Mouse (Mus musculus) hindbrain, embryonic 15.5 days (tissue): ENCODE measurements at regions not wholly inside any gene's neighbourhood (a gene's known extent, or its start where the extent isn't known, plus 50 kb on each side); places are given as distances from the start of the nearest gene placed in this dataset.

Source experiments
- ATAC-seq: fragments of 200-750 bp; cut with Nextera tagmentation; 2 replicates; pipeline ENCODE4 v1.8.0; 2017; ENCODE audit warnings: low read depth, moderate number of reproducible peaks, moderate TSS enrichment; ENCODE audit not compliant: low FRiP score
- H3K27ac ChIP-seq: fragments of 300-500 bp; sonication (generic); replicated peaks from 2 replicates; pipeline ENCODE4 v1.5.1; 2015; ENCODE audit warnings: mild to moderate bottlenecking, inconsistent platforms
- H3K27me3 ChIP-seq: fragments of 300-500 bp; sonication (generic); 2 replicates; pipeline ENCODE4 v1.6.1; 2015; ENCODE audit warnings: control low read depth, inconsistent platforms
- H3K36me3 ChIP-seq: fragments of 300-500 bp; sonication (generic); 2 replicates; pipeline ENCODE4 v1.6.1; 2015; ENCODE audit warnings: control low read depth, inconsistent platforms
- H3K4me1 ChIP-seq: fragments of 300-500 bp; sonication (generic); replicated peaks from 2 replicates; pipeline ENCODE4 v1.6.1; 2015; ENCODE audit warnings: control low read depth, inconsistent platforms
- H3K4me2 ChIP-seq: fragments of 300-500 bp; sonication (generic); 2 replicates; pipeline ENCODE4 v1.6.1; 2015; ENCODE audit warnings: moderate library complexity, mild to moderate bottlenecking, inconsistent platforms
- H3K4me3 ChIP-seq: fragments of 300-500 bp; sonication (generic); 2 replicates; pipeline ENCODE4 v1.5.1; 2015; ENCODE audit warnings: mild to moderate bottlenecking, inconsistent platforms
- H3K9ac ChIP-seq: fragments of 300-500 bp; sonication (generic); 2 replicates; pipeline ENCODE4 v1.6.1; 2015; ENCODE audit warnings: inconsistent platforms
- H3K9me3 ChIP-seq: fragments of 300-500 bp; sonication (generic); 2 replicates; pipeline ENCODE4 v1.6.1; 2016; ENCODE audit warnings: control low read depth, inconsistent platforms
- WGBS: fragments of 180-500 bp; shearing (Covaris S2); methylation state at CpG from one replicate; pipeline ENCODE4 v1.1.7; 2015; 5-methylcytosine and 5-hydroxymethylcytosine counted together

DNA sequence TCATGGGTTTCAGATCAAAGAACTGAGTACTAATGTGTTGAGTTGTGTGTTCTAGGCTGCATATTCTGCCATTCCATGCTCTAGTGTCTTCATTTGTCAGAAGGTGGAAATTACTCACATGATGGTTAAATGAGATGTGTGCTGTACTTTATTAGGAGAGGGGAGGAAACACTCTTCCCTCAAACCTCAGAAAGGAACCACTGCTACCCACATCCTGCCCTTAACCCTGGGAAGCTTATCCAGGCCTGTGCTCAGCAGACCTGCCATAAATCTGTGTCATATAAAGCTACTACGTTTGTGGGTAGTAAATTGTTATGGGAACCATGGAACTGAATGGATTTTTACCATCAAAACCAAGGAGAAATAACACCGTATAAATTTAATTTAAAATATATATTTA, 166.7 kb upstream of the Bmp2 start:
- Histone ChIP-seq H3K9ac (no peak overlapping the region), H3K4me1 (no peaks in the 10 kb centered on the region), H3K36me3 (no peaks in the 10 kb centered on the region), H3K27me3 (no peaks in the 10 kb centered on the region), H3K4me2 (no peak overlapping the region), H3K27ac (no peak overlapping the region), H3K9me3 (no peaks in the 10 kb centered on the region), H3K4me3 (no peak overlapping the region)
- whole genome bisulfite sequencing: 85% methylated on average over 2 of the region's 2 CpGs
- ATAC-seq: no peak

DNA sequence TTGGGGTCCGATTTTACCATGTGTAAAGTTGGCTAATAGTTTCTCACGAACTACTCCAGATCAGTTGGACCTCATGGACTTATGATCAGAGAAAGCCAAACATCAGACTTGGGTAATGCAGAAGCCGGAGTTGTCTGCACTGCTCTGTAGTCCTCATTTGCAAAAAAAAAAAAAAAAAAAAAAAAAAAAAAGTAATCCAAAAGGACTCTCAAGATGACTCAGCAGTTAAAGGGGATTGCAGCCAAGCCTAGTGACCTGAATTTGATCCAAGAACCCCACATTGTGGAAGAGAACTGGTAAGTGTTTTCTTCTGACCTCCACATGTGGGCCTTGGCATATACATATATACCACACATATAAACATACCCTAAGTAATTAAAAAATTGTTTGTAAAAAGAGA, 164.6 kb upstream of the Bmp2 start:
- no peaks in the 10 kb centered on the region for H3K9me3 ChIP-seq
- H3K27me3 ChIP-seq: no peaks in the 10 kb centered on the region
- H3K4me2 ChIP-seq: no peak overlapping the region
- H3K4me3 ChIP-seq: no peak overlapping the region
- H3K36me3 ChIP-seq: no peaks in the 10 kb centered on the region
- H3K4me1 ChIP-seq: no peaks in the 10 kb centered on the region
- H3K9ac ChIP-seq: no peak overlapping the region
- H3K27ac ChIP-seq: no peak overlapping the region
- no peak for ATAC-seq
- 90% methylated on average over 3 of the region's 3 CpGs for WGBS

DNA sequence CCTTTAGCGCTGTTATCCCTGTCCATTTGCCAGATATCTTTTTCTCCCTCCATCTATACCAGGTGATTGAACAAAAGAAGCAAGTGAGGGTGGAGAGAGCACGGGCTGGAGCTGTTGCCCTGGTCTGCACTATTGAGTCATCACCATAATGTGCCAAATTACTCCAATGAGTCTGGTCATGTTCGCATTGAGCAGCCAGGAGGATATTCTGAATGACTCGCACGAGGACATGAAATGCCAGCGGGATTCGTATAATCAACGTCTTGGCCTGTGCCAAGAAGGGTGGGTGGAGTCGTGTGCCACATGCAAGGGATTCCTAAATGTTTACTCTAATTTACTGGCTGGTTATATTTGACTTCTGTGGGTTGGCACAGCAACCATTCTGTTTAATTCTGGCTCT, 159.7 kb upstream of the Bmp2 start:
- Histone ChIP-seq H3K27ac (no peak overlapping the region), H3K4me1 (no peaks in the 10 kb centered on the region), H3K27me3 (no peaks in the 10 kb centered on the region), H3K9me3 (no peaks in the 10 kb centered on the region), H3K4me3 (no peak overlapping the region), H3K36me3 (no peaks in the 10 kb centered on the region), H3K4me2 (no peak overlapping the region), H3K9ac (no peak overlapping the region)
- 79% methylated on average over 9 of the region's 9 CpGs for WGBS
- no peak for ATAC-seq

DNA sequence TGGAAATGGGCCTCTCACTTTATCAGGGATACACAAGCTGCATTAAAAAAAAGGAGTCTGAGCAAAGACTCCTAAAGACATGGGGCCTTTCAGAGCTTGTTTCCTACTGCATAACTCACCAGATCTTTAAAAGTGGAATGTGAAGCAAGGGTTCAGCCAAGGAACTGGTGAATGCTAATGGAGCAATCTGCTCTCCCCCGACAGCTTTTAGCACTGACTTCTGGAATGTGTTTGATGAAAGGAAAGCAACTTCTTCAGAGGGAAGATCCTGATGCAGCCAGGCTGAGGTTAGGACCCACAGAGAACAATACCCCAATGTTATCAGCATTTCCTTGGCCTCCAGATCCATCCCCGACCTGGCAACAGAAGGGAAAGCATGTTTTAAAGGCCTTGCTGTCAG, 154.4 kb upstream of the Bmp2 start:
- ATAC-seq: no peak
- H3K36me3 ChIP-seq: no peaks in the 10 kb centered on the region
- WGBS: 32% methylated on average over 2 of the region's 2 CpGs
- no peaks in the 10 kb centered on the region for H3K27me3 ChIP-seq
- no peak overlapping the region for H3K27ac ChIP-seq
- H3K4me3 ChIP-seq: no peak overlapping the region
- no peak overlapping the region for H3K9ac ChIP-seq
- H3K4me1 ChIP-seq: peaks cover 4% of the 10 kb centered on the region; the same call in 1 of the 2 replicates
- H3K4me2 ChIP-seq: no peak overlapping the region
- H3K9me3 ChIP-seq: no peaks in the 10 kb centered on the region

DNA sequence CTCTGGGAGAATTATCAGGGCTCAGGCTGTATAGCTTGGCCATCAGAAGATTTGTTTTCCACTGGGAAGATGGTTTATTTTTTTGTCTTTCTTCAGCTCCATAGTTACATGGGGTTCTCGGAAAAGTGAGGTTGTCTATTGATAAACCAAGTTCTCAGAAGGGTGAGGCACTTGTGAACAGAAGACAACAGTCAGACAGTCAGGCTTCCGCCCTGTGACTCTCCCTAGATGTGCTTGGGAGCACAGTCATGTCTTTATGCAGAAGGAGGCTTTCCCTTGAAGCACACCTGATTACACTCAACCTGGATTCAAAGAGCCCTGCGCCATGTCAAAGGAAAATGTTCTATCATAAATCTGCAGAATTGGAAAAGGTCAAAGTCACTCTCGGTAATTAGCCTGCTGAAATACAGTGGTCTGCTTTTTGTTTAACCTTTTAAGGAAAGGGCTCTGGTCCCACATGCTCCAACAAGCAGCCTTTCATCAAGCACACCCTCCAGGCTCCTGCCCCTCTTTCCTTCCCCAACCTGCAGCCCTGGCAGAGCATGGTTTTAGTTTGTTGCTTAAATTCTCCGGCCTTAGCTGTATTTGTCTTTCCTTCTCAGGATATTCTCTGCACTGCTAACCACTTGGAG, 152.8 kb upstream of the Bmp2 start:
- no peaks in the 10 kb centered on the region for H3K27me3 ChIP-seq
- no peaks in the 10 kb centered on the region for H3K9me3 ChIP-seq
- H3K4me1 ChIP-seq: peaks cover 4% of the 10 kb centered on the region; the same call in 1 of the 2 replicates
- ATAC-seq: no peak
- no peak overlapping the region for H3K9ac ChIP-seq
- no peak overlapping the region for H3K4me3 ChIP-seq
- H3K4me2 ChIP-seq: no peak overlapping the region
- no peaks in the 10 kb centered on the region for H3K36me3 ChIP-seq
- no peak overlapping the region for H3K27ac ChIP-seq
- 80% methylated on average over 5 of the region's 5 CpGs for WGBS

DNA sequence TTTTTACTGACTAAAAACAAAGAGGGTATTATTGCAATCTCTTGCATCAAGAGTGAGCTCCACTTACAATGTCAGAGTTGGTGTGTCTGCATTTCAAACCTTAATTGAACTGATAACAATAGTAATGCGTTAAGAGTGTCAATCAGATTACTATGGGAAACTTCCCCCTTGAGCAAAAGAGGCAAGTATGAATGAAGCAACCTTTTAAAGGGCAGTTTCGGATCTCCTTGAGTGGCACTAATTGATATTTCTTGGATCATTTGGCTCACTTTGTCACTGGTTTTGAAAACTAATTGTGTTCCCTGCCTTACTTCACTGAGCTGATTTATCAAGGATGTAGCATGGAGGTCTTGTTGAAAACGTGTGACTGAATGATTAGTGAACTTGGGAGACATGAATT, 151.0 kb upstream of the Bmp2 start:
- H3K9ac ChIP-seq: no peak overlapping the region
- no peak overlapping the region for H3K4me2 ChIP-seq
- ATAC-seq: no peak
- no peaks in the 10 kb centered on the region for H3K9me3 ChIP-seq
- 13% methylated on average over 3 of the region's 3 CpGs for WGBS
- peaks cover 4% of the 10 kb centered on the region; the same call in 1 of the 2 replicates for H3K4me1 ChIP-seq
- no peaks in the 10 kb centered on the region for H3K27me3 ChIP-seq
- H3K4me3 ChIP-seq: no peak overlapping the region
- H3K36me3 ChIP-seq: no peaks in the 10 kb centered on the region
- no peak overlapping the region for H3K27ac ChIP-seq

DNA sequence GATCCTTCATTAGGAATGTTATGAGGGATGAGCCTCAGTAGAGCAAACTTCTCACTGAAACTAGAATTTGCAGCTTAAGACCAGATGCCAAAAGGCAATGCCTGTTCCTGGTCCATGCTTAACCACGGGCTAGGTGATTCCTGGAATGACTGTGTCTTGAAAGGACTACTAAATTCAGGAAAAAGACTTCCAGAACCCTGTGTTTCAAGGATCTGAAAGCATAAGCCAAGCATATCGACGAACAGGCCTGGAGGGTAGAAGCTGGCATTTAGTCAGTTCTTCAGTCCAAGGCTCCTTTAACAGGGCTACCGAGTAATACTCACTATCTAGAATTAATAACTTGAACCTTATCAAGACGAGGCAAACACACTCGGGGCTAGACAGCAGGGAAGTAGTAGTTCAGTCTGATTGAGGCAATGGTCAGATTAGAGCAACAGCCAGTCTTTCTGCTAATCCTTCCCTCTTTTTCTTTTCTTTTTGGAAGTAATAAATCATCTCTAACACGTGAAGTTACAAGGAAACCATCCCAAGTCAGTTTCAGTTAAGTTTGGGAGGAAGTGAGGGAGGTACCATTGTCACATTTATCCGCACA, 134.9 kb upstream of the Bmp2 start:
- whole genome bisulfite sequencing: 82% methylated on average over 8 of the region's 8 CpGs
- ATAC-seq: no peak
- no peak overlapping the region for H3K4me2 ChIP-seq

DNA sequence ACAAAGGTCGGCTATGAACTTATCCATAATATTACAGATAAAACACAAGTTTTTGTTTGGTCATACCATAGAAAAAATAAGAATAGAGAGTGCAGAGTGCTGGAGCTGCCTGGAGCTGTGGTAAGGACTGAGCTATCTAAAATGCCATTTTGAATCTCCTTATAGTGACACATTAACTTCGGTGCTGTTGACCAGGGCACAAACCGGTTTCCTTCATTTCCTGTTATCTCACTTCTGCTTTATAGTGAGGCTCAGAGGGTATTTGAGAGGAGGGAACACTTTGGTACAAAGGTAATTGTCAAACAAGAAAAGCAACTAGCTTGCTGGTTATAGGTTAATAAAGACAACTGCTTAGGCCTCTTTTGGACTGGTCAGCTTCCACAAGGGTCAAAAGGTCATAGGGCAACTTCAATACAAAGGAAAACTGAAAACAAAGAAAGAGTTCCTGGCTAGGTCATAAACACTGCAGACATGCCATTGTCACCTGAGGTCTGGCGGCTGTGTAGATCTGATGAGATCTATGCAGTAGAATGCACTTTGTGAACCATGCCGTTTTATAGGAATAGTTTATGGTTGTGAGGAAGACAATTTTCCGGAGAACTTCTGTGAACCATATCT, 132.2 kb upstream of the Bmp2 start:
- WGBS: 59% methylated on average over 6 of the region's 6 CpGs
- Histone ChIP-seq H3K4me3 (no peak overlapping the region), H3K36me3 (no peaks in the 10 kb centered on the region), H3K9ac (no peak overlapping the region), H3K9me3 (no peaks in the 10 kb centered on the region), H3K4me2 (no peak overlapping the region), H3K4me1 (no peaks in the 10 kb centered on the region), H3K27ac (no peak overlapping the region), H3K27me3 (no peaks in the 10 kb centered on the region)
- no peak for ATAC-seq

More for the DNA sequence above, 134.9 kb upstream of the Bmp2 start:
- H3K4me1 ChIP-seq: no peaks in the 10 kb centered on the region
- H3K4me3 ChIP-seq: no peak overlapping the region
- H3K36me3 ChIP-seq: no peaks in the 10 kb centered on the region
- no peaks in the 10 kb centered on the region for H3K27me3 ChIP-seq
- no peak overlapping the region for H3K27ac ChIP-seq
- no peaks in the 10 kb centered on the region for H3K9me3 ChIP-seq
- H3K9ac ChIP-seq: no peak overlapping the region

DNA sequence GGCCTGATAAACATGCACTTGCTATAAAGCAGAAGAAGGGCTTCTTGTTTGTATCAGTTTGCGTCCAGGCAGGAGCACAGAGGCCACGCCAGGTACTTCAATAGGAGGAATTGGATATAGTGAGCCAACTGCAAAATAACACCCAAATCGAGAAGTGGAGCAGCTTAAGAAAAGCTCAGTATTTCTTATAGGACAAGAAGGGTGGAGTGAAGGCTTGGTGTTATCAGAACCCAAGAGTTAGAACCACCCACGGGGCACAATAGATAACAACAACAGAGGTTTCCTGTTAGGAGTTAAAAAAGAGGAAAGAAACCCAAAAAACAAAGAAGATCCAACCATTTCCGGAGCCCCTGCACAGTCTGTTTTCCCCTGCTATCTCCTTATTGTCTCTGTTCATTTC, 126.4 kb upstream of the Bmp2 start:
- Histone ChIP-seq H3K27ac (no peak overlapping the region), H3K4me2 (no peak overlapping the region), H3K4me1 (no peaks in the 10 kb centered on the region), H3K9me3 (no peaks in the 10 kb centered on the region), H3K27me3 (no peaks in the 10 kb centered on the region), H3K9ac (no peak overlapping the region), H3K36me3 (no peaks in the 10 kb centered on the region), H3K4me3 (no peak overlapping the region)
- no peak for ATAC-seq
- WGBS: 91% methylated on average over 5 of the region's 5 CpGs

DNA sequence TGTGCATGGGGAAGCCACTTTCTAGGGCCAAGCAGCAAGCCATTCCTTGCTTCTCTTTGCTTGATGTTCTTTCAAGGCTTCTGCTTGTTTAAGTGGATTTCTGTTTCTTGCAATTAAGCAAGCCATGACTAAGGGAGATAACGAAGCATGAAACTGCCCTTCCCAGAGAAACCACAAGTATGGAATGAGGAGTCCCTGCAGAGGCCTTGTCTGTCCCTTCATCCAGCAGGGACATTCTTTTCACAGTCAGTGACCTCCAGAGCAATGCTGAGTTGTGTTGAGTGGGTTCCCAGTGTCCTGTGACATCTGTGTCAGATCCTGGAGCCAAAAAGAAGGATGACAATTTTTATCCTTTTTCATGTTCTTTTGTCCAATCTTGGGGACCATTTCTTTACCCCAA, 124.9 kb upstream of the Bmp2 start:
- Histone ChIP-seq H3K4me2 (no peak overlapping the region), H3K27ac (no peak overlapping the region), H3K9me3 (no peaks in the 10 kb centered on the region), H3K36me3 (no peaks in the 10 kb centered on the region), H3K27me3 (no peaks in the 10 kb centered on the region), H3K9ac (no peak overlapping the region), H3K4me1 (no peaks in the 10 kb centered on the region), H3K4me3 (no peak overlapping the region)
- ATAC-seq: no peak
- 40% methylated on average over 1 of the region's 1 CpGs for WGBS

DNA sequence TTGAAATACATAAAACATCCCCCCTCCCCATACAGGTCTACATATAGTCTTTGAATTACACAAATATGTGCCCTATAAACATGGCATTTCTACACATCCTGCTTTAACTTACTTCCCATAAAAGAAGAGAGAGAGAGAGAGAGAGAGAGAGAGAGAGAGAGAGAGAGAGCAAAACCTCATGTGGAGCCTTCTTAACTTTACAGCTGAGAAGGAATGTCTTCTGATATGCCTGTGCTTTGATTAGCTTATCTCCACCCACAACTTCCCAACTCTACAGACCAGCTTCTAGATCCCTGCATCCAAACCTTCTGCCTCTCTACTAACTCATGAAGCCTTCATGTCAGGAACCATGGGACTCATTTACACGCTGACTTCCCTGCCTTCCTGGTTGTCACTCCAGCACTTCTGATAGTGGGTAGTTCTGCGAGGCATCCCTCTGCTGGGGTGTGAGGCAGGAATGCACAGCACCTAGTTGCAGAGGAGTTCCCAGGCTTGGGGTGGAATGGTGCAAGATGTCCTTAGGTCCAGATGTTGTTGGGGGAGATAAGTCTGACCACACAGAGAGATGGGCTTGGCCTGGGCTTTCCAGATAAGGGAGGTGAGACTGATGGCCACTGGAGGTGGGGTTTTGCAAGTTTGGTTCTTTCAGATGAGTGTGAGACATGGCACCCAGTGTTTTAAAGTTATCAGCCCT, 122.4 kb upstream of the Bmp2 start:
- no peaks in the 10 kb centered on the region for H3K36me3 ChIP-seq
- H3K27ac ChIP-seq: no peak overlapping the region
- WGBS: 82% methylated on average over 2 of the region's 2 CpGs
- no peak for ATAC-seq
- no peaks in the 10 kb centered on the region for H3K27me3 ChIP-seq
- no peaks in the 10 kb centered on the region for H3K9me3 ChIP-seq
- no peaks in the 10 kb centered on the region for H3K4me1 ChIP-seq
- no peak overlapping the region for H3K4me2 ChIP-seq
- H3K4me3 ChIP-seq: no peak overlapping the region
- H3K9ac ChIP-seq: no peak overlapping the region

DNA sequence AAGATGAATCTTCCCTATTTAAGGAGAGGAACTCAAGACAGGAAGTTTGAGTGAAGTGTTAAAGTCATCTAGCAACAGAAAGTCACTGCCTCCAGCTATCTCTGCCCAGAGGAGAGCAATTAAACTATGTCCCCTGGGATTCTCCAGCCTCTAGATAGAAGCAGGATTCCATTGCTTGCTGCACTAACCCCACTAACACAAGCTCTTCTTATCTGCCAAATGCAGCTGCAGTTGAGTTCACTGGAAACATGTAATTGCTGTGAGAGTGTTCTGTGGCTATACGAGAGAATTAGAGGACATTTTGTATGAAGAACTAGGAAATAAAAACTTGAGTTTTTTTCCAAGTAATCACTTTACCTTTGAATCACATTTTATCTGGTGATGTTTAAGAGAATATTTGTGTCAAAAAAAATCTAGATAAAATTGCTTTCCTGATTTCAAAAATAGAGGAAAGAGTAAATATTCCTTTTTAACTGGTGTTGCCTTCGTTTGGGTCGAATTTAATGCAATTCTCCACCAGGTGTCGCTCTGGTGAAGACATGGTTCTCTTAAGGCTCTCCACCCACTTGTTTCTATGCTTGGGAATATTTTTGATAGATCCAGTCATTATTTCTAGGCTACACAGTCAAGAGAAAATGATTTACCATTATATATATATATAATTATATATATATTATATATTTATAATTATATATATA, 121.1 kb upstream of the Bmp2 start:
- Histone ChIP-seq H3K27ac (no peak overlapping the region), H3K27me3 (no peaks in the 10 kb centered on the region), H3K4me3 (no peak overlapping the region), H3K9ac (no peak overlapping the region), H3K4me2 (no peak overlapping the region), H3K4me1 (no peaks in the 10 kb centered on the region), H3K9me3 (no peaks in the 10 kb centered on the region), H3K36me3 (no peaks in the 10 kb centered on the region)
- WGBS: 55% methylated on average over 4 of the region's 4 CpGs
- no peak for ATAC-seq
